ENCODE assay signal across 23 mouse cellular contexts in genomic region chr3:33911559-33911958, GRCm38 (mm10).
A peak's percentile ranks its signal among the peaks of the same experiment; 100 is the strongest.
DNase-seq lines count a peak whose midpoint lies in the region; ATAC-seq and TF ChIP-seq lines count a peak whose summit lies in the region.
"Had no signal": no experiment of that assay in that cellular context is flagged by ENCODE, and none has a peak within 500 bp of the region (broad histone marks: within the 10 kb centered on the region; RNA-seq: fewer than 3 reads in every experiment).

No protein-coding gene starts in this region.

- H3K27me3 ChIP-seq in G1E (ENCODE audit: insufficient read depth, low read length), result no peaks in the 10 kb centered on the region
- H3K27me3 ChIP-seq in midbrain, embryonic 13.5 days, result no peaks in the 10 kb centered on the region
- H3K27me3 ChIP-seq: CH12.LX; embryonic facial prominence, embryonic 15.5 days had no signal

- no peak overlapping the region for H3K4me2 ChIP-seq in midbrain, embryonic 13.5 days (replicated peaks)
- H3K4me2 ChIP-seq: embryonic facial prominence, embryonic 13.5 days; embryonic facial prominence, embryonic 15.5 days; forebrain, embryonic 13.5 days; forebrain, embryonic 15.5 days had no signal

- no peak overlapping the region for H3K27ac ChIP-seq in midbrain, embryonic 13.5 days
- H3K27ac ChIP-seq: embryonic facial prominence, embryonic 13.5 days; embryonic facial prominence, embryonic 15.5 days; forebrain, embryonic 13.5 days; forebrain, embryonic 15.5 days had no signal

- peak; percentile 65 for ATAC-seq in G1E (ENCODE audit: extremely low read depth, insufficient number of reproducible peaks, low FRiP score, poor library complexity, severe bottlenecking)
- no peak for ATAC-seq in midbrain, embryonic 13.5 days
- no peak for ATAC-seq in CD4-positive, CD25-positive, alpha-beta regulatory T cell, adult 4 months
- ATAC-seq: forebrain, embryonic 13.5 days; forebrain, embryonic 15.5 days; forebrain, postnatal 0 days had no signal

- DNase-seq in ES-CJ7 (ENCODE audit: low read depth, low spot score) (peak; percentile 23), G1E (ENCODE audit: low spot score) (peak; percentile 29), R1 (ENCODE audit: low read depth, low spot score) (peak; percentile 76)
- DNase-seq in gastrocnemius, adult 8-10 months (ENCODE audit: low spot score in 2 of 2), result no peak
- DNase-seq: adrenal gland, adult 2 months; adrenal gland, postnatal 10 days; adrenal gland, postnatal 25 days; cerebellum, adult 11 months; cerebellum, adult 18-20 months; cerebellum, adult 8-10 months; cerebellum, adult 9-11 months; cerebellum, postnatal 14 days; cerebellum, postnatal 36 days; embryo, embryonic 11 days; forebrain, postnatal 0 days had no signal

- peaks cover 67% of the 10 kb centered on the region for H3K36me3 ChIP-seq in G1E (replicated peaks)
- H3K36me3 ChIP-seq in midbrain, embryonic 13.5 days, result no peaks in the 10 kb centered on the region
- H3K36me3 ChIP-seq: embryonic facial prominence, embryonic 13.5 days; embryonic facial prominence, embryonic 15.5 days; forebrain, embryonic 15.5 days had no signal

- peaks cover 78% of the 10 kb centered on the region for H3K4me1 ChIP-seq in G1E (ENCODE audit: insufficient read depth, low read depth, low read length)
- H3K4me1 ChIP-seq in midbrain, embryonic 13.5 days (replicated peaks), result no peaks in the 10 kb centered on the region
- H3K4me1 ChIP-seq: embryonic facial prominence, embryonic 15.5 days; forebrain, embryonic 15.5 days had no signal

- no peak overlapping the region for H3K9ac ChIP-seq in midbrain, embryonic 13.5 days (replicated peaks)
- H3K9ac ChIP-seq: embryonic facial prominence, embryonic 13.5 days; embryonic facial prominence, embryonic 15.5 days; forebrain, embryonic 13.5 days; forebrain, embryonic 15.5 days; forebrain, postnatal 0 days had no signal

- TF ChIP-seq CTCF in G1E (IDR thresholded peaks at IDR 0.05; ENCODE audit: low read depth, low read length), result no peak

- H3K9me3 ChIP-seq in G1E (replicated peaks), result 0 out of 2 replicates have a peak, but pooled peaks cover 2% of the 10 kb centered on the region
- H3K9me3 ChIP-seq in midbrain, embryonic 13.5 days, result no peaks in the 10 kb centered on the region
- H3K9me3 ChIP-seq: embryonic facial prominence, embryonic 15.5 days; forebrain, embryonic 15.5 days had no signal

- 87% methylated on average over 9 of the region's 9 CpGs for WGBS in midbrain, embryonic 13.5 days

- H3K4me3 ChIP-seq in G1E (ENCODE audit: low read depth, low read length), result peak overlapping the region; percentile 40
- H3K4me3 ChIP-seq in midbrain, embryonic 13.5 days (replicated peaks), result no peak overlapping the region
- H3K4me3 ChIP-seq: embryonic facial prominence, embryonic 13.5 days; embryonic facial prominence, embryonic 15.5 days; erythroblast, embryonic 14.5 days; forebrain, embryonic 13.5 days; forebrain, embryonic 15.5 days had no signal

Comparison
In these comparisons a context has a peak if more than half of its experiments do, and no peak if none do; other contexts are left out.
1. DNase-seq: peak in ES-CJ7 (single experiment), G1E (single experiment) and R1 (single experiment); none in gastrocnemius, adult 8-10 months (0 of 2).